Mouse (Mus musculus): ENCODE measurements around the gene Syt9. TPM values are rescaled to one million over a fixed set of nuclear protein-coding genes. Genes with fewer than 3 reads are reported as not detected.
"Not testable (repeated sequence)": the region's sequence is repeated elsewhere in the genome, so short reads cannot be mapped to it uniquely, and the experiment has no call there.

The Syt9 gene
- polyA plus RNA-seq, 1 experiment, result 0.28 TPM

GRCm38 (mm10) chr7:107461699-107462440 is 91.3 kb downstream of the Syt9 start:
- DNase-seq (ENCODE audit: low spot score), result no peak

GRCm38 (mm10) chr7:107462962-107463361 is 92.4 kb downstream of the Syt9 start:
- DNase-seq (ENCODE audit: low spot score), result no peak

GRCm38 (mm10) chr7:107465081-107465480 is 94.6 kb downstream of the Syt9 start:
- DNase-seq (ENCODE audit: low spot score), result no peak

GRCm38 (mm10) chr7:107478979-107479965 is 108.7 kb downstream of the Syt9 start:
- DNase-seq (ENCODE audit: low spot score), result no peak

- DNase-seq (ENCODE audit: low spot score), result not testable (repeated sequence)
Measured at GRCm38 (mm10) chr7:107485709-107486108, 115.2 kb downstream of the Syt9 start.

GRCm38 (mm10) chr7:107495428-107495827 is 124.9 kb downstream of the Syt9 start:
- DNase-seq (ENCODE audit: low spot score), result no peak

- DNase-seq (ENCODE audit: low spot score), result no peak
Measured at GRCm38 (mm10) chr7:107496923-107497322, 126.4 kb downstream of the Syt9 start.

GRCm38 (mm10) chr7:107500641-107501040 is 130.1 kb downstream of the Syt9 start:
- no peak for DNase-seq (ENCODE audit: low spot score)

- no peak for DNase-seq (ENCODE audit: low spot score)
Measured at GRCm38 (mm10) chr7:107504761-107505712, 134.5 kb downstream of the Syt9 start.

- DNase-seq (ENCODE audit: low spot score), result no peak
Measured at GRCm38 (mm10) chr7:107507920-107508319, 137.4 kb downstream of the Syt9 start.

GRCm38 (mm10) chr7:107509740-107510139 is 139.2 kb downstream of the Syt9 start:
- DNase-seq (ENCODE audit: low spot score), result no peak

- DNase-seq (ENCODE audit: low spot score), result no peak
Measured at GRCm38 (mm10) chr7:107516704-107517410, 146.3 kb downstream of the Syt9 start.

GRCm38 (mm10) chr7:107519256-107520025 is 148.9 kb downstream of the Syt9 start:
- DNase-seq (ENCODE audit: low spot score), result no peak

GRCm38 (mm10) chr7:107521411-107521810 is 150.9 kb downstream of the Syt9 start:
- no peak for DNase-seq (ENCODE audit: low spot score)

GRCm38 (mm10) chr7:107526299-107526698 is 155.8 kb downstream of the Syt9 start:
- no peak for DNase-seq (ENCODE audit: low spot score)

- no peak for DNase-seq (ENCODE audit: low spot score)
Measured at GRCm38 (mm10) chr7:107528169-107528772, 157.7 kb downstream of the Syt9 start.

GRCm38 (mm10) chr7:107529364-107529763 is 158.8 kb downstream of the Syt9 start:
- DNase-seq (ENCODE audit: low spot score), result no peak

GRCm38 (mm10) chr7:107535311-107535710 is 164.8 kb downstream of the Syt9 start:
- no peak for DNase-seq (ENCODE audit: low spot score)

- DNase-seq (ENCODE audit: low spot score), result no peak
Measured at GRCm38 (mm10) chr7:107536516-107536915, 166.0 kb downstream of the Syt9 start.

GRCm38 (mm10) chr7:107540034-107540433 is 169.5 kb downstream of the Syt9 start:
- no peak for DNase-seq (ENCODE audit: low spot score)

Measured in urinary bladder, adult 2 months (tissue).